Mouse (Mus musculus) heart, adult 2 months (tissue): Measurements from ENCODE around the gene Crbn.

Experiments
- CTCF ChIP-seq: fragments of 200-600 bp; IDR thresholded peaks from 2 replicates; pipeline ENCODE4 v1.8.1; 2022; ENCODE audit warnings: antibody characterized with exemption, mild to moderate bottlenecking, moderate library complexity
- EP300 ChIP-seq: fragments of 200-500 bp; IDR thresholded peaks from 2 replicates; pipeline ENCODE4 v1.6.1; 2011; ENCODE audit warnings: low read depth, low read length, control low read depth; ENCODE audit not compliant: insufficient read depth

DNA sequence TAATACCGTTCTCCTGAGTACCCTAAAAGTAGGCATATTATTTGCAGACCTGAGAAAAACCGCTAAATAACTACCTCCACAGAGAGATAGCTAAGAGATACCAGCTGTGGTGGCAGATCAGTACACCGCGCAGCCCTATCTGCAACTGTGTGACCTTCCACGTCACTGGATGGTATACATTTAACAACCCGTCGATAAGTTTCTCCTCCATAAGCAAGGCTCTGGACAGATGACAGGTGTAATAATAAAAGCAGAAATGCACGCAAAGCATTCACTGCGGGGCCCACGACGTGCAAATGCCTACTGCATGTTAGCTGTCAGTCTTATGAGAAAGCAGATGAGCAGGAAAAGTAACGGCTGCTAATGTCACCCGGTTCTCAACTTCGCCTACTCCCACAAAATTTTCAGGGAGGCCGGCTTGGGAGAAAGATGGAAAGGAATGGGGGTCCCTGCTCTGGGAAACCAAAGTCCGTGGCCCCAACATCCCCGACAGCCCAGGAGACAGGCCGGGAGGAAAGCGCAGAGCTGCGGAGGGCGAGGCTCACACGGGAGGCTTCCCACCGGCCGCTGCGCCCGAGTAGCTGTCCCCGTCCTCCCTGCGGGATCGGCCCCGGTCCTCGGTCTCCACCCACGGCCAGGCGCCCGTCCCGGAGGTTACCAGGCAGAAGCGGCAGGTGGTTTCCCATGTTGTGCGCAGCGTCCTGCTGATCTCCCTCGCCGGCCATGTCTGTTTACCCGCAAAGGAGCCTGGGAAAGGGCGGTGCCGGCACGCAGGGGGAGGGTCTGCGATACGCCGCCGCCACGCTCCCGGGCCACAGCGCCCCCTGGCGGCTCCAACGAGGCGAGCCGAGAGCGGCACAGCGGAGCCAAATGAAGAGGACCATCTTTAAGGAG is at the start of gene Crbn:
- TF ChIP-seq CTCF (no peak; the same call in 1 of the 2 replicates), EP300 (no peak)
